Mouse (Mus musculus) liver, embryonic 16.5 days (tissue): ENCODE data around the gene Bcl11a. TPM values are rescaled to one million over a fixed set of nuclear protein-coding genes. Genes with fewer than 3 reads are reported as not detected.
A peak's percentile ranks its signal among the peaks of the same experiment; 100 is the strongest.

Experiments used
- ATAC-seq: fragments of 200-750 bp; cut with Nextera tagmentation; 2 replicates; pipeline ENCODE4 v1.8.0; 2017; ENCODE audit warnings: low read depth, mild to moderate bottlenecking, moderate number of reproducible peaks, moderate library complexity
- H3K27ac ChIP-seq: fragments of 300-500 bp; sonication (generic); 2 replicates; pipeline ENCODE4 v1.5.1; 2014; ENCODE audit warnings: mild to moderate bottlenecking, low read length
- H3K27me3 ChIP-seq: fragments of 300-500 bp; sonication (generic); 2 replicates; pipeline ENCODE4 v1.6.1; 2014; ENCODE audit warnings: low read depth, low read length, mixed read lengths; ENCODE audit not compliant: control insufficient read depth, insufficient read depth
- H3K36me3 ChIP-seq: fragments of 300-500 bp; sonication (generic); 2 replicates; pipeline ENCODE4 v1.6.1; 2014; ENCODE audit warnings: mild to moderate bottlenecking; ENCODE audit not compliant: control insufficient read depth, insufficient read depth
- H3K4me1 ChIP-seq: fragments of 300-500 bp; sonication (generic); 2 replicates; pipeline ENCODE4 v1.6.1; 2014; ENCODE audit warnings: low read depth, low read length, mixed read lengths; ENCODE audit not compliant: control insufficient read depth
- H3K4me2 ChIP-seq: fragments of 300-500 bp; sonication (generic); 2 replicates; pipeline ENCODE4 v1.6.1; 2014; ENCODE audit warnings: low read depth, low read length, mixed read lengths
- H3K4me3 ChIP-seq: fragments of 300-500 bp; sonication (generic); 2 replicates; pipeline ENCODE4 v1.5.1; 2014; ENCODE audit warnings: low read depth, mild to moderate bottlenecking, low read length
- H3K9ac ChIP-seq: fragments of 300-500 bp; sonication (generic); 2 replicates; pipeline ENCODE4 v1.6.1; 2014; ENCODE audit warnings: low read depth, low read length
- H3K9me3 ChIP-seq: fragments of 300-500 bp; sonication (generic); replicated peaks from 2 replicates; pipeline ENCODE4 v1.6.1; 2016; ENCODE audit warnings: low read length; ENCODE audit not compliant: control insufficient read depth
- WGBS: fragments of 180-500 bp; shearing (Covaris S2); extraction: QIAGEN DNeasy Blood & Tissue Kit; methylation state at CpG from one replicate; pipeline ENCODE4 v1.1.7; 2014; ENCODE audit not compliant: insufficient replicate concordance; 5-methylcytosine and 5-hydroxymethylcytosine counted together
- polyA plus RNA-seq: library from polyadenylated mRNA; unstranded; fragments of >200 nt; fragmentation: Nextera tagmentation; extraction: Ambion mirVana; gene quantifications from 2 replicates; pipeline ENCODE4 v1.2.1, GENCODE M21; 2015

The Bcl11a gene
- 17.7 and 20.9 TPM in 2 replicates for polyA plus RNA-seq

GRCm38 (mm10) chr11:24077795-24078705 lies at the start of gene Bcl11a:
Gene Bcl11a, plus strand, starts transcription at chr11:24078056.
- H3K36me3 ChIP-seq: no peaks in the 10 kb centered on the region
- H3K27me3 ChIP-seq: peaks cover 18% of the 10 kb centered on the region
- H3K27ac ChIP-seq: peak within 1 kb of the TSS; percentile 54
- peaks cover 29% of the 10 kb centered on the region for H3K4me1 ChIP-seq
- peak; percentile 39 for ATAC-seq
- peak within 1 kb of the TSS; percentile 75 for H3K4me3 ChIP-seq
- WGBS: under 1% methylated on average over 40 of the region's 51 CpGs
- H3K9me3 ChIP-seq: no peaks in the 10 kb centered on the region
- H3K9ac ChIP-seq: peak within 1 kb of the TSS; percentile 68
- H3K4me2 ChIP-seq: peak within 1 kb of the TSS; percentile 99

GRCm38 (mm10) chr11:24044025-24044424 lies 33.8 kb upstream of the Bcl11a start:
- Histone ChIP-seq H3K36me3 (no peaks in the 10 kb centered on the region), H3K4me1 (no peaks in the 10 kb centered on the region), H3K4me2 (no peak overlapping the region), H3K4me3 (no peak overlapping the region), H3K27me3 (no peaks in the 10 kb centered on the region), H3K9me3 (no peaks in the 10 kb centered on the region), H3K27ac (no peak overlapping the region), H3K9ac (no peak overlapping the region)
- 57% methylated on average over 6 of the region's 6 CpGs for WGBS
- no peak for ATAC-seq

GRCm38 (mm10) chr11:24049226-24050031 lies 28.4 kb upstream of the Bcl11a start:
- Histone ChIP-seq H3K27me3 (no peaks in the 10 kb centered on the region; the same call in 1 of the 2 replicates), H3K4me3 (peak overlapping the region; percentile 52), H3K36me3 (no peaks in the 10 kb centered on the region), H3K4me2 (peak overlapping the region; percentile 61), H3K4me1 (no peaks in the 10 kb centered on the region; the same call in 1 of the 2 replicates), H3K27ac (no peak overlapping the region), H3K9ac (peak overlapping the region; percentile 38; the same call in 1 of the 2 replicates), H3K9me3 (no peaks in the 10 kb centered on the region)
- ATAC-seq: no peak
- 4% methylated on average over 28 of the region's 28 CpGs for WGBS

GRCm38 (mm10) chr11:24050032-24050757 lies 27.7 kb upstream of the Bcl11a start:
- no peak for ATAC-seq
- H3K9ac ChIP-seq: no peak overlapping the region
- no peaks in the 10 kb centered on the region; the same call in 1 of the 2 replicates for H3K27me3 ChIP-seq
- H3K4me3 ChIP-seq: no peak overlapping the region
- no peaks in the 10 kb centered on the region; the same call in 1 of the 2 replicates for H3K4me1 ChIP-seq
- no peaks in the 10 kb centered on the region for H3K9me3 ChIP-seq
- H3K36me3 ChIP-seq: no peaks in the 10 kb centered on the region
- H3K27ac ChIP-seq: no peak overlapping the region
- no peak overlapping the region for H3K4me2 ChIP-seq
- WGBS: 64% methylated on average over 11 of the region's 11 CpGs

- H3K27me3 ChIP-seq: no peaks in the 10 kb centered on the region; the same call in 1 of the 2 replicates
- H3K4me3 ChIP-seq: no peak overlapping the region
- no peak overlapping the region for H3K9ac ChIP-seq
- H3K4me2 ChIP-seq: no peak overlapping the region
- no peaks in the 10 kb centered on the region; the same call in 1 of the 2 replicates for H3K4me1 ChIP-seq
- 60% methylated on average over 6 of the region's 6 CpGs for WGBS
- H3K27ac ChIP-seq: no peak overlapping the region
- no peaks in the 10 kb centered on the region for H3K36me3 ChIP-seq
- H3K9me3 ChIP-seq: no peaks in the 10 kb centered on the region
- ATAC-seq: no peak
Observed at GRCm38 (mm10) chr11:24052882-24053281, 25.0 kb upstream of the Bcl11a start.

- WGBS: 31% methylated on average over 1 of the region's 1 CpGs
- Histone ChIP-seq H3K27ac (no peak overlapping the region), H3K4me2 (no peak overlapping the region), H3K27me3 (peaks cover 50% of the 10 kb centered on the region), H3K9ac (no peak overlapping the region), H3K4me3 (no peak overlapping the region), H3K36me3 (no peaks in the 10 kb centered on the region), H3K9me3 (no peaks in the 10 kb centered on the region), H3K4me1 (no peaks in the 10 kb centered on the region)
- no peak for ATAC-seq
Observed at GRCm38 (mm10) chr11:24059137-24059536, 18.7 kb upstream of the Bcl11a start.

GRCm38 (mm10) chr11:24060428-24060827 lies 17.4 kb upstream of the Bcl11a start:
- Histone ChIP-seq H3K9ac (no peak overlapping the region), H3K4me1 (no peaks in the 10 kb centered on the region), H3K4me3 (no peak overlapping the region), H3K27ac (no peak overlapping the region), H3K36me3 (no peaks in the 10 kb centered on the region), H3K4me2 (no peak overlapping the region), H3K9me3 (no peaks in the 10 kb centered on the region), H3K27me3 (peaks cover 53% of the 10 kb centered on the region)
- ATAC-seq: no peak
- 17% methylated on average over 5 of the region's 5 CpGs for WGBS

- Histone ChIP-seq H3K9ac (no peak overlapping the region), H3K4me2 (no peak overlapping the region), H3K4me1 (no peaks in the 10 kb centered on the region), H3K36me3 (no peaks in the 10 kb centered on the region), H3K27me3 (peaks cover 60% of the 10 kb centered on the region), H3K4me3 (no peak overlapping the region), H3K9me3 (no peaks in the 10 kb centered on the region), H3K27ac (no peak overlapping the region)
- WGBS: 3% methylated on average over 14 of the region's 14 CpGs
- no peak for ATAC-seq
Observed at GRCm38 (mm10) chr11:24061819-24062218, 16.0 kb upstream of the Bcl11a start.
